Mouse (Mus musculus) brain, embryonic 14.5 days (tissue): ENCODE measurements around the gene Adad1.

ENCODE experiments used
- CTCF ChIP-seq: fragments of 200-500 bp; IDR thresholded peaks from 2 replicates; pipeline ENCODE4 v1.5.1; 2012; ENCODE audit warnings: inconsistent platforms, mild to moderate bottlenecking, moderate library complexity, borderline replicate concordance; ENCODE audit not compliant: insufficient read depth, insufficient read length; ENCODE audit errors: extremely low read depth
- POLR2A ChIP-seq: fragments of 200-500 bp; IDR thresholded peaks from 2 replicates; pipeline ENCODE4 v1.6.1; 2012; ENCODE audit warnings: mild to moderate bottlenecking, inconsistent platforms, borderline replicate concordance; ENCODE audit not compliant: poor library complexity, insufficient read depth, insufficient read length, severe bottlenecking; ENCODE audit errors: extremely low read depth

DNA sequence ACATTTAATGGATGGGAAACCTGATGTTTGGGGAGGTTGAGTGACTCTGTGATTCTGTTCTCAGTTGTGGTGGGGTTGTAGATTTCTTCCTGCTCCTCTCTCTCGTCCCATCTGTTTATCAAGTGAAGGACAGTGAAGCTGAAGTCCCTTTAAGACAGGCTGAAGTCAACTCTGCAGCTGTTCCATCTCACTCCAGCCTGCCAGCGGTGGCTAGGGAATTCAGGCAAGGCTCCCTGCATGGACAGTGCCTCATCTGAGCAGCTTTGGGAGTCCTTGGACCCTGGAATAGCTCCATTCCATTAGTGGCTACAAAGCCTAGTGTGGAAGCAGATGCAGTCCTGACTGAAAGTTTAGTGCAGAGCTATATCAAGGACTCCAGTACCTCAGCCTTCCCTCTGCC is 65.7 kb downstream of the Adad1 start:
- TF ChIP-seq CTCF (no peak), POLR2A (no peak)
